Mouse (Mus musculus) natural killer cell, adult 2 months (primary cell): Measurements from ENCODE around the gene Krt81.

ENCODE experiments used
- DNase-seq, 2 experiments: peaks; one replicate each; pipeline ENCODE4 v3.0.0; 2022; ENCODE audit warnings: low spot score in 2 of 2

Gene Krt81

DNA sequence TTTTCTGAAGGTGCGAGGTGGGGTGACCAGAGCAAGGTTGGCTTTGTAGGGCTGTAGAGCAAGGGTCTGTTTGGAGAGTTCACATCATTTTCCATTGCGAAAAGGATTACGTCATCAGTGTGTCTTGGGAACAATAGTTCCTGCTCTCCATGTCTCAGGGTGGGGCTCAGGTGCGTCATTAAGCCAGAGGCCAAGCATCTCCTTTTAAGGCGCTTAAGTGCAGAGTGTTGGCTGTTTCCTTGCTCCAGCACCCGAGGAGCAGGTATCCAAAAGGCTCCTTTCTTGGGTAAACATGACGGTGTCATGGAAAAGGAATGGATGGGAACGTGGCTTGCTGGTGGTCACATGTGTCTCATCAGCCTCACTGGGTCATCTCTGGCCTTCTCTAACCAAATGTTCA, 8.8 kb downstream of the Krt81 start:
- DNase-seq = no peak

DNA sequence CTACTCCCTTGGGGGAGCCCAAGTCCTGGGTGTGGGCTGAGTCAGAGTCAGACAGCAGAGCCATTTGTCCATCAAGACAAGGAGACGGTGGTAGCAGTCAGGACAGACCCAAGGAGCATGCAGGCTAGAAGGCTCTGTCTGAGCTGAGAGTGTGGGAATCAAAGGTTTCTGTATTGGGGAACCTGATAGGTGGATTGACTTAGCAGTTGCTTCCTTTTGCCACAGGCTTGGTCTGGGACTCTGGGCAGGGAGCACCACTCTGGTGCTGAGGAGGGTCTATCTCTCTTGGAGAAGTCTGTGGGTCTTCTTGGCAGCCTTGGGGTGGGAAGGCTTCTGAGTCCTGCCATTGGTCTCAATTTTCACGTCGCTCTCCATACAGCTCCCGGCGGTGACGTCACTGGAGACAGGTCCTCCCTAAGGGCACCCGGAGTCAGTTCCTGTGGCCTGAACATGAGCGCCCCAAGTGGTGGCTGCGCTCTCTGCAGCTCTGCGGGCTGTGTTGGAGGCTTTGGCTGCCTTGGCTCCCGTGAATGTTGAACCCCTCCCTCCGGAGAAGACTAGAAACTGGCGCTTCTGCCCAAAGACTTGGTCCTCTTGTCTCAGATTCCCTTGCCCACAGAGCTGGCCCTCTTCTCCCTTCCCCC, 10.3 kb downstream of the Krt81 start:
- DNase-seq = peak; percentile 38 to 42

DNA sequence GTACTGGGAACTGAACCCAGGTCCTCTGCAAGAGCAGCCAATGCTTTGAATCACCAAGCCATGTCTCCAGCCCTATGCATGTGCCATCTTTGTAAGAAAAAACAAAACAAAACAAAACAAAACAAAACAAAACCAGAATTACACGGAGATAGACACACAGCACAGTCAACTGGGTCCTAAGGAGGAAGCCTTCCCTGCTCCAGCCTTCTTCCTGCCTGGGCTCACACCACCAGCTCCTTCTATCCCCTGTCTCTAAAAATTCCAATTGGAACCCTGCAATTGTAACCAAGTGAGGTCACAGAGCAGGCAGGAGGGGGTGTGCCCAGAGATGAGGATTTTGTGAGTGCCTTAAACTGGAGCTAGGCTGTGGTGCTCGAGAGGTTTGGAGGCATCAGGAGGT, 16.1 kb downstream of the Krt81 start, which contains the start of gene Krt88:
Gene Krt88, plus strand, starts transcription at position 301 of the 400 bp plus-strand sequence.
- no peak for DNase-seq

DNA sequence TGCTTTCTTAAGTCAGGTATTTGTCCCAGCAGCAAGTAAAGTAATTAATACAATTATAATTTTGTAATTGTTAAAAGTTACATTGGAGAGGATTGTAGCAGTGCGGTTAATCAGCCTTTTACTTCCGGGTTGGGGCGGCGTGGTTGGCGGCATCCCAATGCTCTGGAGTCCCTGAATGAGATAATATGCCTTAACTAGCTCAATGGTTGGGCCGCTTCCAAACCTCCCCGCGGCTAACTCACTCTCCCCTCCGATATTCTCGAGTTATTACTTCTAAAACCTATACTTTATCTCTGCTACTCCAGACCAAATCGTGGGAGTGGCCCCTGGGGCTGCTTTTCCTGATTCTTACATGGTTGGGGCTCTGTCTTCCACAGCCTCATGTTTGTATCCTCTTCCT, 17.0 kb downstream of the Krt81 start:
- DNase-seq = no peak

DNA sequence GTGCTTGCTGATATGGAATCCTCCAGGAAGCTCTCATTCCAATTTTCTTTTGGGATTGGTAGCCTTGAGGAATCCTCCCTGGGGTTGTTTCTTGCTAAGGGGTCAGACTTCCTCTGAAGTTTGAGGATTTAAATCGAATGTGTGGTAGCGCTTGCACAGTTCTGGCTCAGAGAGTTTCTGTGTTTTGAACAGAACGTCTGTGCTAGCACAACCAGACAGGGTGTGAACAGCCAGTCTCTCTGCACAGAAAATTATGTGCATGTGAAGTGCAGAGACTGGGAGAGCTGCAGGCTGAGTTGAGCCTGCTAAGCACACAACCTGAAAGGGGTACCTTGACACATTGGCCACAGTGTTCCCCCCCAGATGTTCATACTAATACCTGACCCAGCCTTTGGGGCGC, 22.7 kb downstream of the Krt81 start:
- no peak for DNase-seq

DNA sequence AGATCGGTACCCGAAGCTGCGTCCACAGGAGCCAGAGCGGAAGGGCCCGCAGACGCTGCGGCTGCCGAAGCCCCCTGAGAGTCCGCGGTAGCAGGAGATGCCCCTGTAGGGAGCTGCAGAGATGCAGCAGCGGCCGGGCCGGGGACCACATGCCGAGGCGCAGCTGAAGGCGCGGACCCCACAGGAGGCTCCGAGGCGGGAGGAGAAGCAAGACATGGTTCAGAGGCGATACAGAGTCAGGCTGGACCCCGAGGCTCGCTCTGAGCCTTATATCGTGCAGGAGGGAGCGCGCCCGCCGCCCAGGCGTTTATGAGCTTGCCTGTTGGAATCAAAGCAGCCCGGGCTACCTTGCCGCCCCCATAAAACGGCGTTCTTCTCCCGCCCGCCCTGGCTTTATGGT, 25.0 kb downstream of the Krt81 start, which contains the start of gene Krt87:
Gene Krt87, minus strand, starts transcription at position 250 of the 400 bp plus-strand sequence.
- no peak for DNase-seq

DNA sequence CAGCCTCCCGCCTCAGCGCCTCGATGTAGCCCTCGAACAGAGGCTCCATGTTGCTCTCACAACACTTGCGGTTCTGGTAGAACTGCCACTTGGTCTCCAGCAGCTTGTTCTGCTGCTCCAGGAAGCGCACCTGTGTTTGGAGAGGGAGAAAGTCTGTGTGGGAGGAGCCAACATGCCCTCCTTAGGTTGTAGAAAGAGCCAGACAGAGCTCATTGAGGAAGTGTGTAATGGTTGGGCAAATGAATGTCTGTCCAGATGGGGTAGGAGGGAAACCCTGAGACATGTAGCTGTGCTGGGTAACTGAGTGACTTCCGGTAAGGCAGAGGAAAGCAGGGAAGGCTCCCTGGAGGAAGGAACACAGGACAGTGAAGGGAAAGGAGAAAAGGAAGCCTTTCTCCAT, 26.9 kb downstream of the Krt81 start:
- DNase-seq = no peak

DNA sequence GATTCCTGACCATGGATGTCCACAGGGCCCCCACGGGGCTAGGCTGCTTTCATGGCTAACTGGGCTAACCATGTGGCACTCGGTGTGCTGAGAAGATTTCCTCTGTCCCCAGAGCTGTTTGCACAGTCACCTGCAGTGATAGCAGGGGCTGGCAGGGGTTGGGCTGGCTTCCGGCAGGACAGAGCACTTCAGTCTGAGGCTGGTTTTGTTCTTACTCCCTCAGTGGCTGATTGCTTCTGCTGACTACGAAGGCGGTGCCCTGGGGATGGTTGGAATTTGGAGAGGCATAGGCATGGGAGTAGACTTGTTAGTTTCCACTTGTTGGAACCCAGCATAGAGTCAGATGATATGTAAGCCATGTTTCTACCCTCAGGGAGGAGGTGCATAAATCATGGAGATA, 38.6 kb downstream of the Krt81 start:
- no peak for DNase-seq

DNA sequence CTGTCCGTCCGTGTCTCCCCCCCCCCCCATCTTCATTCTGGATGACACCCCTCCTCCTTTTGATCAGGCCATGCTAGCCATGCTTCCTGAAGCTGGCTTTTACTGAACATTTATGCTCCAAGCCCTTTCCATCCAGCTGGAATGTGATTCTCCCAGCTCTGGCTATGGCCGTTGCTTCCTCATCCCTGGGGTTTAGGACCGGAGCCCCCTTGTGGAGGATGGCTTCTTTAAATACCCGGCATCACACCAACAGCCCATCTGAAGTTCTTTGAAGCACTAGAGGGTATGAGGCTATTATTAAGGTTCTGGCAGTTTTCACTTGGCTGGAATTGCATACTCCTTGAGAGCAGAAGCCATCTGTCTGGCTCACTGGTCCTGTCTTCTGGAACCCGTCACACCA, 42.6 kb downstream of the Krt81 start:
- DNase-seq = no peak

DNA sequence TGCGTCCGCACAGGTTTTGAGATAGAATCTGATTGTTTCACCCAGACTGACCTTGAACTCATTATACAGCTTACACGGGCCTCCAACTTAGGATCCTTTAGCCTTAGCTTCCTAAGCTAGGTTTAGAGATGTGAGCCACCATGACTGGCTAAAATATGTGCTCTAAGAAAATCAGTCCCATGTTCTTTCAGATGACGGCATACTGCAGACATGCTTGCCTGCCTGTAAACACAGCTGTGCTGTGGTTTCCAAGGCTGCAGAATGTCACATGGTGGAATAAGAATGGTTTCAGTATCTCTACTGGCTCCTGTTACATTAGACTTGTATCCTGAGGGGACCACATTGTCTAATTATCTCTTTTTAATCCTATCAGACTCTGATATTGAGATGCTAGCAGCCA, 44.6 kb downstream of the Krt81 start:
- DNase-seq = no peak

DNA sequence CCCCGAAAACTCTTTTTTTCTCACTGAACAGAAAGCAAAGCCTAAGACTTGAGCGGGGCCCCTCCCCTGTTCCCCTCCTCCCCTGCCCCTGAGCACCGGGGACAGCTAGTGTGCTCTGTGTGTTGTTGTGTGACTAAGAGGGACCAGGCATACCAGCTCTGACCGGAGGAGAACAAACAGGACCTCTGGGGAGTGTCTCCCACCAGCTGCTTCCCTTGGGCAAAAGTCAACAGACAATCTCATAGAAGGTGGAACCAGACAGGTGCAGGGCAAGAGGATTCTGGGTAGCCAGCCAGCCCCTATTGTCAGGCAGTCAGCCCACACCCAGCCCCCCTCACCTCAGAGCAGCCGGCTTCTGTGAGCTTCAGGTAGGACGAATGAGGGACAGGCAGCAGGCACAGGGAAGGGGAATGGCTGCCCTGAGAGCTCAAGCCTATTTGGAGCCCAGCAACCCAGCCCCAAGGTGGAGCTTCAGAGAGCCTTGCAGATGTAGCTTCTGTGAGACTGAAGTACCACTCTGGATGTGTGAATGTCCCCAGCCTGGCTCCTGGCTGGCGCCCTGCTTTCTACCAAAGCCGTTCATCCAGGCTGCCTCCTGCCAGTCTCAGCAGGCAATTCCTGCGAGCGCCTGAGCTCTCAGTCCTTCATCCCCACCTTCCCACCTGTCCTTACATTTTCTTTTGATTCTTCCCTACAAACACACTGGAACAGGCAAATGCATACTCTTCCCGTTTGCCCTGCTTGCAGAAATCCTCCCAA, 48.6 kb downstream of the Krt81 start:
- no peak for DNase-seq

DNA sequence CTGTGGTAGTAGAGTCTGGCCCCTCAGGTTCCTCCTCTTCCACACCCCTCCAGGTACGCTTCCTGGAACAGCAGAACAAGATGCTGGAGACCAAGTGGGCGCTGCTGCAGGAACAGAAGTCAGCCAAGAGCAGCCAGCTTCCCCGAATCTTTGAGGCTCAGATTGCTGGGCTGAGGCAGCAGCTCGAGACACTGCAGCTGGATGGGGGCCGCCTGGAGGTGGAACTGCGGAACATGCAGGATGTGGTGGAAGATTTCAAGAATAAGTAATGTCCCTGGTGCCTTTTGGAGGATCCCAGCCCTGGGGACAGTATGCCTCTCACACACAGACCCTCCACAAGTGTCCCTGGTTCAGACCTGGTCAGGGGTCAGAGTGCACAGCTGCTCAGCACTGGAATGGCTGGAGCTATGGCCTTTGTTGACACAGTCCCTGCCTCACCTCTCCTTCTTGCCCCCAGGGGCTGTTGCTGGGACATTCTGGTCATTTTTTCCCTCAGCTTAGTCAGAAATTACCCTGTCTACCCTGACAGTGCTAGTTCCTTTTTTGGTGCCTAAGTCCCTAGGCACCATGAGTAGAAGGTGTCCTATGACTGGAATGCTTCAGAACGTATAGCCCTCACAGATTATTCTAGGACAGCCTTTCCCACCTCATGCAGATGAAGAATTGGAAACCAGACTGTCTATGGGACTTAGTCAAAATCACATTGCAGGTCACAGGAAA, 49.5 kb downstream of the Krt81 start:
- no peak for DNase-seq

DNA sequence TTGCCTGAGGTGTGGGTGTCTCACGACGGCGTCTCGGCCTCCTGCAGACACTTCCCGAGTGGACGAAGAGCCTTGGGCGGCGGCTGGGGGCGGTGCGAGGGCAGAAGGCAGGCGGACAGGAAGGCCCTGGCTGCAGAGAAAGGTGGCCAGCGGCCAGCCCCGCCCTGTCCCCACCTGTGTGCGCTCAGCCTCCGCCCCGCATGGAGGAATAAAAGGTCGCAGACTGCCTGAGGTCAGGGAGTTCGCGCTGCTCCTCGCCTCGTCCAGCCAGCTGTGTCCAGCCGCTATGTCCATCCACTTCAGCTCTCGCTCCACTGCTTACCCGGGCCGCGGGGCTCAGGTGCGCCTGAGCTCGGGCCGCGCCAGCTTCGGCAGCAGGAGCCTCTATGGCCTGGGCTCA, 51.4 kb downstream of the Krt81 start:
- DNase-seq = no peak

DNA sequence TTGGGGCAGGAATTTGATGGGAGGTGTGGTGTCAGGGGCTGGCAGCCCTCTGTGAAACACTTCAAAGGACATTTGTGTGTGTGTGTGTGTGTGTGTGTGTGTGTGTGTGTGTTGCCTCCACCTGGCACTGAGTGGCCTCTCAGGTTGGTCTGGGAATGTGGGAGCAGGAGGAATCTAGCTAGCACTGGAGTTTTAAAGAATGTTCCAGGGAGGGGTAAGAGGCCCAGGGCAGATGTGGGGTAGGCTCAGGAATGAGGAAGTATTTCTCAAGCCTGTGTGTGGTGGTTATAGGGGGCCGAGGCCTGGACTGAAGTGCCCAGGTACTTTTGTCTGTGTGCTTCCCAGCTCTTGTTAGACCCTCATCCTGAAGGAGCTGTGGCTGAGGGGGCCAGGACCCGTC, 52.8 kb downstream of the Krt81 start, which contains the start of gene Krt7:
Gene Krt7, plus strand, starts transcription at position 269 of the 400 bp plus-strand sequence.
- no peak for DNase-seq
